Mouse (Mus musculus) left cerebral cortex, postnatal 14 days (tissue): ENCODE measurements around the gene 9530053A07Rik. TPM values are rescaled to one million over a fixed set of nuclear protein-coding genes. Genes with fewer than 3 reads are reported as not detected.

Source experiments
- DNase-seq, 2 experiments: peaks; one replicate each; pipeline ENCODE4 v3.0.0; 2021 to 2022; ENCODE audit warnings: low spot score in 2 of 2, mixed read lengths in 1 of 2
- intact Hi-C: fragments of 180-260 bp; cut with DNase I; formaldehyde crosslinking; loops from one replicate; pipeline ENCODE4 v1.15.1; 2025
- total RNA-seq, 2 experiments: library from RNA; stranded (reverse); gene quantifications; 2 replicates each; pipeline ENCODE4 v1.2.3; 2021

Gene 9530053A07Rik
- total RNA-seq, 2 experiments from 2014 or later, result not detected

DNA sequence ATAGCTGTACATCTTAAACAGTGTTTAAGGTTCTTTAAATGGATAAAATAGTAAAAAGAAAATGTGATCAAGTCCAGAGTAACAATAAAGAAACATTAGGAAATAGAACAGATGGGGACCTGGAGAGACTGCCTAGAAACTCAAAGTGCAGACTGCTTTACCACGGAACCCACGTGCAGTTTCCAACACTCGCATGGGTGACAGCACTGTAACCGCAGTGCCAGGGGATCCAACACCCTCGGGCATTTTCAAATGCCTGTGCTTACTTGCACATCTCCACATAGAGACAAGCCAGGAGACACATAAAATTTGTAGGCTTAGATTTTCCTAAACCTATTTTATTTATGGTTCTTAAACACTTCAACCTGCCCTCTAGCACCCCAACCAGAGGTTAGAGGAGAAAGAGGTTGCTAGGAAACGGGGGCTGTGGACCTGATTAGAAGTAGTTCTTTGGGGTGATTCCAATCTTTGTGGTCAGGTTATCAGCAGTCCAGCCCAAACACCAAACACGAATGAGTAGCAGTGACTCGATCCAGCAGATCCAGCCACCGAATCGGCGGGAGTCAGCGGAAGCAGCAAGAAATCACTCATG lies 79.2 kb downstream of the 9530053A07Rik start:
- intact Hi-C loops, result no loop called here
- no peak for DNase-seq

DNA sequence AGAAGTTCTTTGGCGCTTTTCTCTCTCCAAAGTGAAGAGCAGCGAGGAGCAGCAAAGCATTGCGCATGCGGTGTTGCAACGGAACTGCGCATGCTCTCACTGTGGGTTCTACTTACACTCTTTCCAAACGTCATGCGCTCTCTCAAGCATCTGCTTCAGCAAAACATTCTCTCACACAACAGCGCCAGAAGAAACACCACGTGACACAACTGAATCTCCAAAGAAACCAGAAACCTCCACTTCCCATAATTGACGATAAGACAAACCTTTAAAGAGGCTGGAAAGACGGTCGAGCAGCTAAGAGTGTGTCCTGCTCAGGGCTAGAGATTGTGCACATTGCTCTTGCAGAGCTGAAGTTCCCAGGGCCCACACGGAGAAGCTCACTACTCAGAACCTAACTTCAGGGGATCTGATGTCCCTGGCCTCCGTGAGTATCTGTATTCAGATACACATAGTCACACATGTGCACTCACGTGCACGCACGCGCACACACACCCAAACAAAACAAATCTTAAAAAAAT lies 79.8 kb downstream of the 9530053A07Rik start:
- intact Hi-C loops, result no loop called here
- DNase-seq, result peak; percentile 78 to 80

DNA sequence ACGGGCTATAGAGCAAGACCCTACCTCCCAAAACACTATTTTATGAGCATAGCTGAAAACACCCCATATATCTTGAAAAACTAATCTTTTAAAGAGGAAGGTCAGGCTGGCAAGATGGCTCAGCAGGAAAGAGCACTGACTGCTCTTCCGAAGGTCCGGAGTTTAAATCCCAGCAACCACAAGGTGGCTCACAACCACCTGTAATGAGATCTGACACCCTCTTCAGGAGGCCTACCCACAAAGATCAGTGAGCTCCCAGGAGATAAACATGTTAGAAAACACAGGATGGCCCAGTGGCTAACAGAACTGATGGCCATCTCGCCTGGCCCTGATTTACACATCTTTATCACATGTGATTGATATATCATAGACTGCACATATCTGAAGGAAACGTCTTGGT lies 81.5 kb downstream of the 9530053A07Rik start:
- intact Hi-C loops, result loop anchor here (10.0 kb wide), 1 partner anchor 54 kb away; the partner anchor contains the start of gene Eid2
- no peak for DNase-seq

DNA sequence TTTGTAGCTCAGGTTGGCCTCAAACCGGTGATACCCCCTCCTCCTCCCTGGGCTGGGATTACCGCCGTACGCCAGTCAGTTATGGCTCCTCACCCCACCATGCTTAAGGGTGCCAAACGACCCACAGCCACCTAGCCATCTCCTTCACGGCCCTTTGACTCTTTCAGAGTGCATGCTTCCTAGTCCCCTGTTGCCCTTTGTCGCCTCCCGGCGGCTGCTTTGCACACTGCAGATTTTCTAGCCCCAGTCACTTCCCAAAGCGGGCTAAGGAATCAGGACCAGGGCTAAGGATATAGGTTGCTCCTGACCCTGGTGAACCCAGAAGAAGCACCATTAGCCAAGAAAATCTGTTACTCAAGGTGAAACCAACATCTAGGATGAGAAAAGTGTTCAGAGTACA lies 84.9 kb downstream of the 9530053A07Rik start:
- intact Hi-C loops, result loop anchor here (10.0 kb wide), 1 partner anchor 51 kb away; the partner anchor contains the start of gene Eid2
- no peak for DNase-seq

Other genes with a start within 250 kb of the 9530053A07Rik start
- gene Zfp974, start 200.0 kb upstream of the 9530053A07Rik start, total RNA-seq, result 10 to 100 TPM; 12.9 to 13.1 TPM
- gene Zfp780b, start 150.3 kb upstream of the 9530053A07Rik start, total RNA-seq, result 10 to 100 TPM; 22.2 to 22.5 TPM
- 1 to 10 TPM; 4.5 to 4.9 TPM for gene Zfp850, start 115.4 kb upstream of the 9530053A07Rik start, total RNA-seq
- gene Psmc4, start 79.4 kb upstream of the 9530053A07Rik start, total RNA-seq, result 100 to 1,000 TPM; 128 to 130 TPM
- gene Fcgbp, start 58.2 kb upstream of the 9530053A07Rik start, total RNA-seq, result under 1 TPM; 0.08 to 0.15 TPM
- gene Fbl, start 40.2 kb downstream of the 9530053A07Rik start, total RNA-seq, result 10 to 100 TPM; 62.5 to 63.5 TPM
- 10 to 100 TPM; 40.5 to 42.3 TPM for gene Dyrk1b, start 50.0 kb downstream of the 9530053A07Rik start, total RNA-seq
- gene Eid2, start 138.4 kb downstream of the 9530053A07Rik start, total RNA-seq, result 10 to 100 TPM; 63.8 to 73.4 TPM
- gene Eid2b, start 148.3 kb downstream of the 9530053A07Rik start, total RNA-seq, result 10 to 100 TPM; 40.7 to 44.1 TPM
- 1 to 10 TPM; 1.2 to 3.4 TPM for gene Selenov, start 161.7 kb downstream of the 9530053A07Rik start, total RNA-seq
- gene Dll3, start 172.8 kb downstream of the 9530053A07Rik start, total RNA-seq, result 1 to 10 TPM; 2.2 to 2.6 TPM
- 10 to 100 TPM; 39.9 to 42.8 TPM for gene Timm50, start 182.6 kb downstream of the 9530053A07Rik start, total RNA-seq
- gene Supt5, start 209.3 kb downstream of the 9530053A07Rik start, total RNA-seq, result 100 to 1,000 TPM; 113 to 114 TPM
- gene Rps16, start 221.2 kb downstream of the 9530053A07Rik start, total RNA-seq, result 100 to 1,000 TPM; 481 to 507 TPM
- gene Plekhg2, start 243.1 kb downstream of the 9530053A07Rik start, total RNA-seq, result 10 to 100 TPM; 10.1 to 10.3 TPM